Mouse (Mus musculus) gastrocnemius, postnatal 4 days (tissue): ENCODE measurements around the gene Zdhhc18. TPM values are rescaled to one million over a fixed set of nuclear protein-coding genes. Genes with fewer than 3 reads are reported as not detected.

Experiments
- DNase-seq, 2 experiments: peaks; one replicate each; pipeline ENCODE4 v3.0.0; 2021 to 2022; ENCODE audit warnings: low spot score in 2 of 2, mixed read lengths in 2 of 2
- microRNA-seq: library from miRNA; unstranded; fragments of <30 nt; microRNA quantifications from one replicate; pipeline ENCODE4 v1.2.0, GENCODE M21; 2021
- total RNA-seq, 2 experiments: library from RNA; stranded (reverse); gene quantifications; 2 replicates each; pipeline ENCODE4 v1.2.3; 2021

The Zdhhc18 gene
- total RNA-seq, 2 experiments from 2014 or later, result 20.8 to 23.7 TPM

GRCm38 (mm10) chr4:133563123-133563571 lies 86.8 kb downstream of the Zdhhc18 start:
- no peak for DNase-seq

GRCm38 (mm10) chr4:133561622-133562021 lies 88.3 kb downstream of the Zdhhc18 start:
- DNase-seq, result no peak

DNA sequence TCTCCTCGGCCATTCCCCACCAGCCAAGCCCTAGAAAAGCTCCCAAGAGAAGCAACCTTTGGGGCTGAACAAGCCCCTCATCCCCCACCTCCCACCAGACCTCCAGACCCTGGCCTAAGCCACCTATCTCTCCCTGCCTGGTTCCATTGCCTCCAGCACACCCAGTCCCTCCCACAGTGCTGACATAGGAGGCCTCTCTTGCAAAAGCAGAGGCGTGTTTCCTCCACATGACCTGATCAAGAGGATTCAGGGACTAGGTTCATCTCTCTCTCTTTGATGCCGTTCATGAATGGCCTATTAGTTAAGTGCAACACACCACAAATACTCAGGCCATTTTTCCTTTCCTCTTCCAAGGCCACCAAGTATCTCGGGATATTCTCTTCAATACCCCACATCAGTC lies 90.1 kb downstream of the Zdhhc18 start:
- no peak for DNase-seq

GRCm38 (mm10) chr4:133557041-133557717 lies 92.8 kb downstream of the Zdhhc18 start:
- DNase-seq, result no peak

Small RNA genes within 50 kb of the gene (microRNA-seq; reads per million reads assigned to microRNA genes)
- not detected for gene Gm23158

Other genes starting within 250 kb of the Zdhhc18 start
- gene Tent5b, start 170.0 kb downstream of the Zdhhc18 start, total RNA-seq, result under 1 TPM; 0.57 to 0.74 TPM
- 1 to 10 TPM; 3.4 to 4.6 TPM for gene Trnp1, start 151.6 kb downstream of the Zdhhc18 start, total RNA-seq
- gene Kdf1, start 131.2 kb downstream of the Zdhhc18 start, total RNA-seq, result not detected
- 10 to 100 TPM; 73.7 to 80.7 TPM for gene Nudc, start 104.2 kb downstream of the Zdhhc18 start, total RNA-seq
- not detected for gene Nr0b2, start 96.8 kb downstream of the Zdhhc18 start, total RNA-seq
- 1 to 10 TPM; 5.2 to 6.0 TPM for gene Gpatch3, start 75.4 kb downstream of the Zdhhc18 start, total RNA-seq
- gene Gpn2, start 65.8 kb downstream of the Zdhhc18 start, total RNA-seq, result 1 to 10 TPM; 6.5 to 7.6 TPM
- 1 to 10 TPM; 2.2 to 2.3 TPM for gene Sfn, start 48.0 kb downstream of the Zdhhc18 start, total RNA-seq
- 10 to 100 TPM; 11.3 to 11.7 TPM for gene Pigv, start 22.5 kb upstream of the Zdhhc18 start, total RNA-seq
- gene Arid1a, start 106.6 kb upstream of the Zdhhc18 start, total RNA-seq, result 10 to 100 TPM; 55.0 to 55.5 TPM
- 1 to 10 TPM; 9.0 to 9.6 TPM for gene Rps6ka1, start 237.6 kb upstream of the Zdhhc18 start, total RNA-seq